Mouse (Mus musculus) limb, embryonic 15.5 days (tissue): Measurements from ENCODE around the gene Troap. TPM values are rescaled to one million over a fixed set of nuclear protein-coding genes. Genes with fewer than 3 reads are reported as not detected.
"Not testable (repeated sequence)": the region's sequence is repeated elsewhere in the genome, so short reads cannot be mapped to it uniquely, and the experiment has no call there.

ENCODE experiments used
- ATAC-seq: fragments of 200-750 bp; cut with Nextera tagmentation; 2 replicates; pipeline ENCODE4 v1.8.0; 2017; ENCODE audit warnings: low read depth, moderate TSS enrichment; ENCODE audit not compliant: insufficient number of reproducible peaks, low FRiP score, low TSS enrichment
- H3K27ac ChIP-seq: fragments of 300-500 bp; sonication (generic); 2 replicates; pipeline ENCODE4 v1.5.1; 2015; ENCODE audit warnings: moderate library complexity, mild to moderate bottlenecking, inconsistent platforms
- H3K27me3 ChIP-seq: fragments of 300-500 bp; sonication (generic); 2 replicates; pipeline ENCODE4 v1.6.1; 2015; ENCODE audit warnings: inconsistent platforms
- H3K36me3 ChIP-seq: fragments of 300-500 bp; sonication (generic); 2 replicates; pipeline ENCODE4 v1.6.1; 2015; ENCODE audit warnings: inconsistent platforms
- H3K4me1 ChIP-seq: fragments of 300-500 bp; sonication (generic); 2 replicates; pipeline ENCODE4 v1.6.1; 2015; ENCODE audit warnings: inconsistent platforms
- H3K4me2 ChIP-seq: fragments of 300-500 bp; sonication (generic); 2 replicates; pipeline ENCODE4 v1.6.1; 2015; ENCODE audit warnings: mild to moderate bottlenecking, inconsistent platforms
- H3K4me3 ChIP-seq: fragments of 300-500 bp; sonication (generic); 2 replicates; pipeline ENCODE4 v1.5.1; 2015; ENCODE audit warnings: mild to moderate bottlenecking, inconsistent platforms
- H3K9ac ChIP-seq: fragments of 300-500 bp; sonication (generic); 2 replicates; pipeline ENCODE4 v1.6.1; 2015; ENCODE audit warnings: inconsistent platforms
- H3K9me3 ChIP-seq: fragments of 300-500 bp; sonication (generic); 2 replicates; pipeline ENCODE4 v1.6.1; 2016; ENCODE audit warnings: inconsistent platforms
- WGBS: fragments of 180-500 bp; shearing (Covaris S2); methylation state at CpG from one replicate; pipeline ENCODE4 v1.1.7; 2015; 5-methylcytosine and 5-hydroxymethylcytosine counted together
- polyA plus RNA-seq: library from polyadenylated mRNA; unstranded; fragments of >200 nt; fragmentation: Nextera tagmentation; extraction: Ambion mirVana; gene quantifications from 2 replicates; pipeline ENCODE4 v1.2.1, GENCODE M21; 2015

The Troap gene
- polyA plus RNA-seq, 1 experiment from 2014 or later: 22.3 TPM

GRCm38 (mm10) chr15:99044854-99045253 is 29.5 kb upstream of the Troap start:
- Histone ChIP-seq H3K4me2 (no peak overlapping the region), H3K4me1 (peaks cover 17% of the 10 kb centered on the region), H3K9me3 (no peaks in the 10 kb centered on the region), H3K9ac (no peak overlapping the region), H3K36me3 (no peaks in the 10 kb centered on the region), H3K27me3 (peaks cover 3% of the 10 kb centered on the region; the same call in 1 of the 2 replicates), H3K4me3 (no peak overlapping the region), H3K27ac (0 out of 2 replicates have a peak overlapping the region, but pooled peaks have one; percentile 11)
- WGBS: 36% methylated on average over 3 of the region's 3 CpGs
- ATAC-seq: no peak

DNA sequence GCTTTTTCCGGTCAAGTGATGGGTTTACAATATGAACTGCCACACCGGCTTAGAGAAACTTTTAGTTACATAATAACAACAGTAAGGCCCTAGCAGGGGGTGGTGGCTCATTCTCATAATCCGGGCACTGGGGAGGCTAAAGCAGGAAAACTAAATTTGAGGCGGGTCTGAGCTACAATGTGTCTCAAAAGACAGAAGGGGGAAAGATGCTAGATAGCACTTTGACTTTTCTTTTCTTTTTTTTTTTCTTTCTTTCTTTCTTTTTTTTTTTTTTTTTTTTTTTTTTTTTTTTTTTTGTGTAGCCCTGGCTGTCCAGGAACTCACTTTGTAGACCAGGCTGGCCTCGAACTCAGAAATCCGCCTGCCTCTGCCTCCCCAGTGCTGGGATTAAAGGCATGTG is 28.6 kb upstream of the Troap start:
- not testable (repeated sequence) for ATAC-seq, H3K27me3 ChIP-seq, H3K9me3 ChIP-seq, H3K4me2 ChIP-seq, H3K4me3 ChIP-seq, H3K27ac ChIP-seq, H3K36me3 ChIP-seq, H3K9ac ChIP-seq
- H3K4me1 ChIP-seq: peaks cover 15% of the 10 kb centered on the region
- WGBS: 81% methylated on average over 6 of the region's 6 CpGs

DNA sequence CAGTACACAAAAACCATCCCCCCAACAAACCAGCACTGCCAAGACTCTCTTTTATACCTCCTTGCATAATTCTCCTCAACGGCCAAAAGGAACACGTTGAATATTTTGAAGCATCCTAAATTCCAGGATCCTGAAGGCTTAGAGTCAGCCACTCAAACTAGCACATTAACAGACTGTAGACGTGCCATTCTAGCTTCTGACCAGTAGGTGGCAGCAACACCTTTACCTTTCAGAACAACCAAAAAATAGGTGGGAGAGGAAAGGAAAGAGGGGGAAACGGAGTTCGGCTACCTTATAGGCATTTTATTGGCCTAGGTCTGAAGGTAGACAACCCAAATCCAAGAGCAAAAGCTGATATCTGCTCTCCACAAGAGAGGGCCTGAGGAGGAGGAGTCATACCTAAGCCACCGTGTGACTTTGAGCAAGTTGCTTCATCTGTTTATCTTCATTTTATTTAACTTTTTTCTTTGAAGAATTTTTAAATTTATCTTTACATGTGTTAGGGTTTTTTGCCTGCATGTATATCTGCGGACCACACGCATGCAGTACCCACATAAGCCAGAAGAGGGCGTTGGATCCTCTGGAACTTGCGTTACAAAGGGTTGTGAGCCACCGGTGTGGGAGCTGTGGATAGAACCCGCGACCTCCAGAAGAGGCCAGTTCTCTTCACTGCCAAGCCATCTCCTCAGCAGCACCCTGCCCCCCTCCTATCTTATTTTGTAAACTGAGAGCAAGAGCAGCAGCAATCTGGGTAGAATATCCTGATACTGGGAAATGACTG is 24.7 kb upstream of the Troap start:
- peaks cover 20% of the 10 kb centered on the region for H3K4me1 ChIP-seq
- 31% methylated on average over 13 of the region's 13 CpGs for WGBS
- H3K27me3 ChIP-seq: peaks cover 30% of the 10 kb centered on the region
- H3K9me3 ChIP-seq: no peaks in the 10 kb centered on the region
- ATAC-seq: no peak
- H3K27ac ChIP-seq: no peak overlapping the region
- H3K4me2 ChIP-seq: no peak overlapping the region
- H3K9ac ChIP-seq: no peak overlapping the region
- no peak overlapping the region for H3K4me3 ChIP-seq
- H3K36me3 ChIP-seq: no peaks in the 10 kb centered on the region

GRCm38 (mm10) chr15:99053373-99053772 is 21.0 kb upstream of the Troap start:
- Histone ChIP-seq H3K4me3 (no peak overlapping the region), H3K4me1 (peaks cover 45% of the 10 kb centered on the region), H3K36me3 (no peaks in the 10 kb centered on the region), H3K27ac (no peak overlapping the region), H3K9ac (no peak overlapping the region), H3K4me2 (no peak overlapping the region), H3K9me3 (no peaks in the 10 kb centered on the region), H3K27me3 (peaks cover 67% of the 10 kb centered on the region)
- WGBS: 10% methylated on average over 9 of the region's 9 CpGs
- ATAC-seq: no peak

GRCm38 (mm10) chr15:99055040-99055439 is 19.3 kb upstream of the Troap start, which contains the start of gene Prph:
Prph (plus strand) TSS chr15:99055174.
- peaks cover 77% of the 10 kb centered on the region for H3K27me3 ChIP-seq
- no peak for ATAC-seq
- H3K4me3 ChIP-seq: peak within 1 kb of the TSS; percentile 38
- H3K4me2 ChIP-seq: peak within 1 kb of the TSS; percentile 74
- no peaks in the 10 kb centered on the region for H3K36me3 ChIP-seq
- 2% methylated on average over 30 of the region's 30 CpGs for WGBS
- H3K4me1 ChIP-seq: peaks cover 45% of the 10 kb centered on the region
- no peak within 1 kb of the TSS for H3K27ac ChIP-seq
- no peaks in the 10 kb centered on the region for H3K9me3 ChIP-seq
- H3K9ac ChIP-seq: peak within 1 kb of the TSS; percentile 17

GRCm38 (mm10) chr15:99055511-99055961 is 18.8 kb upstream of the Troap start:
- no peaks in the 10 kb centered on the region for H3K36me3 ChIP-seq

GRCm38 (mm10) chr15:99056332-99056731 is 18.0 kb upstream of the Troap start:
- Histone ChIP-seq H3K27ac (no peak overlapping the region), H3K27me3 (peaks cover 79% of the 10 kb centered on the region), H3K9ac (no peak overlapping the region), H3K9me3 (no peaks in the 10 kb centered on the region), H3K4me1 (peaks cover 42% of the 10 kb centered on the region), H3K36me3 (no peaks in the 10 kb centered on the region), H3K4me2 (peak overlapping the region; percentile 74), H3K4me3 (peak overlapping the region; percentile 38)
- 5% methylated on average over 14 of the region's 14 CpGs for WGBS
- no peak for ATAC-seq

More at GRCm38 (mm10) chr15:99055511-99055961, 18.8 kb upstream of the Troap start:
- Histone ChIP-seq H3K27ac (no peak overlapping the region), H3K27me3 (peaks cover 77% of the 10 kb centered on the region), H3K4me1 (peaks cover 43% of the 10 kb centered on the region), H3K9me3 (no peaks in the 10 kb centered on the region), H3K9ac (peak overlapping the region; percentile 17), H3K4me2 (peak overlapping the region; percentile 74), H3K4me3 (peak overlapping the region; percentile 38)
- under 1% methylated on average over 37 of the region's 37 CpGs for WGBS
- ATAC-seq: no peak; the same call in 1 of the 2 replicates

- Histone ChIP-seq H3K27me3 (peaks cover 20% of the 10 kb centered on the region), H3K9me3 (no peaks in the 10 kb centered on the region), H3K36me3 (no peaks in the 10 kb centered on the region), H3K4me3 (no peak overlapping the region), H3K4me2 (no peak overlapping the region), H3K27ac (no peak overlapping the region), H3K4me1 (no peaks in the 10 kb centered on the region), H3K9ac (no peak overlapping the region)
- 65% methylated on average over 12 of the region's 12 CpGs for WGBS
- ATAC-seq: no peak
Observed at GRCm38 (mm10) chr15:99065557-99066165, 8.7 kb upstream of the Troap start.

GRCm38 (mm10) chr15:99071988-99072387 is 2.4 kb upstream of the Troap start:
- no peak overlapping the region for H3K4me2 ChIP-seq
- 90% methylated on average over 1 of the region's 1 CpGs for WGBS
- peaks cover 15% of the 10 kb centered on the region for H3K4me1 ChIP-seq
- H3K36me3 ChIP-seq: no peaks in the 10 kb centered on the region
- H3K27me3 ChIP-seq: no peaks in the 10 kb centered on the region
- H3K4me3 ChIP-seq: no peak overlapping the region
- no peaks in the 10 kb centered on the region for H3K9me3 ChIP-seq
- H3K27ac ChIP-seq: no peak overlapping the region
- H3K9ac ChIP-seq: no peak overlapping the region
- ATAC-seq: no peak

- Histone ChIP-seq H3K27me3 (no peaks in the 10 kb centered on the region), H3K9me3 (no peaks in the 10 kb centered on the region), H3K36me3 (peaks cover 10% of the 10 kb centered on the region; the same call in 1 of the 2 replicates), H3K4me2 (peak overlapping the region; percentile 89), H3K9ac (peak overlapping the region; percentile 55), H3K4me3 (peak overlapping the region; percentile 61), H3K4me1 (peaks cover 21% of the 10 kb centered on the region), H3K27ac (peak overlapping the region; percentile 97)
- under 1% methylated on average over 44 of the region's 44 CpGs for WGBS
- ATAC-seq: peak; percentile 94
Observed at GRCm38 (mm10) chr15:99074600-99075333, 392 bp downstream of the Troap start.

GRCm38 (mm10) chr15:99076011-99076410 is 1.6 kb downstream of the Troap start:
- Histone ChIP-seq H3K4me1 (peaks cover 21% of the 10 kb centered on the region), H3K36me3 (peaks cover 21% of the 10 kb centered on the region; the same call in 1 of the 2 replicates), H3K4me3 (peak overlapping the region; percentile 61), H3K4me2 (peak overlapping the region; percentile 89)
- ATAC-seq, H3K27ac ChIP-seq, H3K9me3 ChIP-seq, H3K27me3 ChIP-seq, H3K9ac ChIP-seq: not testable (repeated sequence)
- 99% methylated on average over 3 of the region's 3 CpGs for WGBS
